Mouse (Mus musculus) lung, postnatal 14 days (tissue): ENCODE measurements around the gene Nudcd3.
"Not testable (repeated sequence)": the region's sequence is repeated elsewhere in the genome, so short reads cannot be mapped to it uniquely, and the experiment has no call there.

Experiments used
- DNase-seq: peaks from one replicate; pipeline ENCODE4 v3.0.0; 2021

The Nudcd3 gene

GRCm38 (mm10) chr11:6120001-6120400 is 80.2 kb downstream of the Nudcd3 start:
- no peak for DNase-seq

- no peak for DNase-seq
Observed at GRCm38 (mm10) chr11:6119312-6119711, 80.9 kb downstream of the Nudcd3 start.

GRCm38 (mm10) chr11:6117956-6118355 is 82.3 kb downstream of the Nudcd3 start:
- DNase-seq = no peak

- no peak for DNase-seq
Observed at GRCm38 (mm10) chr11:6111734-6112484, 88.3 kb downstream of the Nudcd3 start.

- no peak for DNase-seq
Observed at GRCm38 (mm10) chr11:6109990-6110389, 90.2 kb downstream of the Nudcd3 start.

- no peak for DNase-seq
Observed at GRCm38 (mm10) chr11:6108296-6108695, 91.9 kb downstream of the Nudcd3 start.

GRCm38 (mm10) chr11:6107722-6108121 is 92.5 kb downstream of the Nudcd3 start:
- DNase-seq = no peak

GRCm38 (mm10) chr11:6104734-6105133 is 95.5 kb downstream of the Nudcd3 start:
- no peak for DNase-seq

- not testable (repeated sequence) for DNase-seq
Observed at GRCm38 (mm10) chr11:6096637-6097036, 103.6 kb downstream of the Nudcd3 start.

GRCm38 (mm10) chr11:6086991-6087390 is 113.2 kb downstream of the Nudcd3 start:
- DNase-seq = no peak

- DNase-seq = no peak
Observed at GRCm38 (mm10) chr11:6078737-6079136, 121.5 kb downstream of the Nudcd3 start.

- no peak for DNase-seq
Observed at GRCm38 (mm10) chr11:6075618-6076066, 124.6 kb downstream of the Nudcd3 start.

GRCm38 (mm10) chr11:6068181-6068957 is 131.8 kb downstream of the Nudcd3 start:
- DNase-seq = no peak

GRCm38 (mm10) chr11:6067160-6067559 is 133.1 kb downstream of the Nudcd3 start:
- no peak for DNase-seq

- DNase-seq = no peak
Observed at GRCm38 (mm10) chr11:6066176-6066575, 134.0 kb downstream of the Nudcd3 start, which contains the start of gene Camk2b. TSS of gene Camk2b (minus strand) at chr11:6066362.

- no peak for DNase-seq
Observed at GRCm38 (mm10) chr11:6065551-6066121, 134.6 kb downstream of the Nudcd3 start.

GRCm38 (mm10) chr11:6065046-6065521 is 135.1 kb downstream of the Nudcd3 start:
- DNase-seq = no peak

- DNase-seq = no peak
Observed at GRCm38 (mm10) chr11:6064215-6065045, 135.8 kb downstream of the Nudcd3 start.

- no peak for DNase-seq
Observed at GRCm38 (mm10) chr11:6063501-6064214, 136.6 kb downstream of the Nudcd3 start.

- no peak for DNase-seq
Observed at GRCm38 (mm10) chr11:6063065-6063464, 137.2 kb downstream of the Nudcd3 start.

GRCm38 (mm10) chr11:6062329-6062728 is 137.9 kb downstream of the Nudcd3 start:
- DNase-seq = no peak

GRCm38 (mm10) chr11:6061891-6062290 is 138.3 kb downstream of the Nudcd3 start:
- DNase-seq = no peak
